Mouse (Mus musculus) heart, adult 2 months (tissue): ENCODE results near the gene Cnksr3.

Experiments
- CTCF ChIP-seq: fragments of 200-600 bp; IDR thresholded peaks from 2 replicates; pipeline ENCODE4 v1.8.1; 2022; ENCODE audit warnings: antibody characterized with exemption, mild to moderate bottlenecking, moderate library complexity
- POLR2A ChIP-seq: fragments of 200-500 bp; IDR thresholded peaks from 2 replicates; pipeline ENCODE4 v1.6.1; 2011; ENCODE audit warnings: mild to moderate bottlenecking, low read depth, low read length, control low read depth; ENCODE audit not compliant: insufficient read depth

DNA sequence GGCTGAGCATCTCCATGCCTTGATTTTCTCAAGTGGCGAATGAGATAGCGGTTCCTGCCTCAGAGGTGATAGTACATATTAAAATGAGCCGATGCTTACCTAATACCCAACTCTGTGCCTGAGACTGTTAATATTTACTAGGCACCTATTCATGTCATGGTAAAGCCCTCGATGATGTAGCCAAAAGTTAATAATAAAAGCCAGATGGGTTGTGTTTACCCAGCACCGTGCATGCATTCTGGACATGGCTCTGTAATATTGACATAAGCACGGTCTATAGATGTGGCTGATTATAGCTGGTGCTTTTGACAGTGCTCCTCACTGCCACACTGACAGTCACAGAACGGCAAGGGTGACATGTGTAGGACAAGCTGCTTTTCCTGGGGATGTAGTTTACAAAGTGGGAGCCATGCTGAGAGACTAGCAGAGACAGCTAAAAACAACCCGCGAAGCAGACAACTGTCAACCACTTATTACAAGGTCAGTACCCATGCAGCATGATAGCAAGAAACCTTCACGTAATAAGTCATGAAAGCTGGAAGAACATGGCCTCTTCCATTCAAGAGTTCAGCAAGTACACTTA is 3.1 kb downstream of the Cnksr3 start:
- TF ChIP-seq CTCF (no peak), POLR2A (no peak)
